Mouse (Mus musculus): ENCODE measurements around the gene Lurap1.

Gene Lurap1

GRCm38 (mm10) chr4:116162142-116162541 lies 11.0 kb upstream of the Lurap1 start:
- DNase-seq (ENCODE audit: extremely low read depth, insufficient read length, low spot score), result no peak

GRCm38 (mm10) chr4:116160769-116161168 lies 9.6 kb upstream of the Lurap1 start:
- DNase-seq (ENCODE audit: extremely low read depth, insufficient read length, low spot score), result no peak

- DNase-seq (ENCODE audit: extremely low read depth, insufficient read length, low spot score), result no peak
Measured at GRCm38 (mm10) chr4:116159912-116160311, 8.8 kb upstream of the Lurap1 start.

- no peak for DNase-seq (ENCODE audit: extremely low read depth, insufficient read length, low spot score)
Measured at GRCm38 (mm10) chr4:116157882-116158281, 6.7 kb upstream of the Lurap1 start.

- no peak for DNase-seq (ENCODE audit: extremely low read depth, insufficient read length, low spot score)
Measured at GRCm38 (mm10) chr4:116152702-116153101, 1.6 kb upstream of the Lurap1 start.

GRCm38 (mm10) chr4:116150862-116151221 lies 296 bp downstream of the Lurap1 start:
- no peak for DNase-seq (ENCODE audit: extremely low read depth, insufficient read length, low spot score)

- DNase-seq (ENCODE audit: extremely low read depth, insufficient read length, low spot score), result peak; percentile 79
Measured at GRCm38 (mm10) chr4:116150156-116150861, 829 bp downstream of the Lurap1 start.

- no peak for DNase-seq (ENCODE audit: extremely low read depth, insufficient read length, low spot score)
Measured at GRCm38 (mm10) chr4:116149812-116150155, 1.4 kb downstream of the Lurap1 start.

- DNase-seq (ENCODE audit: extremely low read depth, insufficient read length, low spot score), result peak; percentile 79
Measured at GRCm38 (mm10) chr4:116143891-116144717, 7.0 kb downstream of the Lurap1 start.

GRCm38 (mm10) chr4:116143317-116143811 lies 7.8 kb downstream of the Lurap1 start:
- no peak for DNase-seq (ENCODE audit: extremely low read depth, insufficient read length, low spot score)

GRCm38 (mm10) chr4:116142269-116142668 lies 8.9 kb downstream of the Lurap1 start:
- DNase-seq (ENCODE audit: extremely low read depth, insufficient read length, low spot score), result no peak

GRCm38 (mm10) chr4:116141736-116142135 lies 9.4 kb downstream of the Lurap1 start:
- DNase-seq (ENCODE audit: extremely low read depth, insufficient read length, low spot score), result no peak

GRCm38 (mm10) chr4:116140801-116141574 lies 10.2 kb downstream of the Lurap1 start:
- DNase-seq (ENCODE audit: extremely low read depth, insufficient read length, low spot score), result no peak

- no peak for DNase-seq (ENCODE audit: extremely low read depth, insufficient read length, low spot score)
Measured at GRCm38 (mm10) chr4:116137421-116137996, 13.6 kb downstream of the Lurap1 start.

- no peak for DNase-seq (ENCODE audit: extremely low read depth, insufficient read length, low spot score)
Measured at GRCm38 (mm10) chr4:116134990-116135389, 16.1 kb downstream of the Lurap1 start.

GRCm38 (mm10) chr4:116133126-116133525 lies 18.0 kb downstream of the Lurap1 start:
- DNase-seq (ENCODE audit: extremely low read depth, insufficient read length, low spot score), result no peak

- DNase-seq (ENCODE audit: extremely low read depth, insufficient read length, low spot score), result no peak
Measured at GRCm38 (mm10) chr4:116127956-116128355, 23.2 kb downstream of the Lurap1 start.

GRCm38 (mm10) chr4:116125803-116126386 lies 25.2 kb downstream of the Lurap1 start:
- no peak for DNase-seq (ENCODE audit: extremely low read depth, insufficient read length, low spot score)

GRCm38 (mm10) chr4:116123602-116124519 lies 27.3 kb downstream of the Lurap1 start, which contains the start of the genes Rad54l and Pomgnt1:
Gene Rad54l (minus strand): TSS chr4:116123690.
Gene Pomgnt1 (plus strand): TSS chr4:116123840.
- peak; percentile 86 for DNase-seq (ENCODE audit: extremely low read depth, insufficient read length, low spot score)
